Mouse (Mus musculus) embryo, embryonic 10 days (tissue): ENCODE measurements around the gene Tspan18.

Experiments
- DNase-seq: peaks from one replicate; pipeline ENCODE4 v3.0.0-alpha.2; 2015; ENCODE audit warnings: low spot score

Gene Tspan18

DNA sequence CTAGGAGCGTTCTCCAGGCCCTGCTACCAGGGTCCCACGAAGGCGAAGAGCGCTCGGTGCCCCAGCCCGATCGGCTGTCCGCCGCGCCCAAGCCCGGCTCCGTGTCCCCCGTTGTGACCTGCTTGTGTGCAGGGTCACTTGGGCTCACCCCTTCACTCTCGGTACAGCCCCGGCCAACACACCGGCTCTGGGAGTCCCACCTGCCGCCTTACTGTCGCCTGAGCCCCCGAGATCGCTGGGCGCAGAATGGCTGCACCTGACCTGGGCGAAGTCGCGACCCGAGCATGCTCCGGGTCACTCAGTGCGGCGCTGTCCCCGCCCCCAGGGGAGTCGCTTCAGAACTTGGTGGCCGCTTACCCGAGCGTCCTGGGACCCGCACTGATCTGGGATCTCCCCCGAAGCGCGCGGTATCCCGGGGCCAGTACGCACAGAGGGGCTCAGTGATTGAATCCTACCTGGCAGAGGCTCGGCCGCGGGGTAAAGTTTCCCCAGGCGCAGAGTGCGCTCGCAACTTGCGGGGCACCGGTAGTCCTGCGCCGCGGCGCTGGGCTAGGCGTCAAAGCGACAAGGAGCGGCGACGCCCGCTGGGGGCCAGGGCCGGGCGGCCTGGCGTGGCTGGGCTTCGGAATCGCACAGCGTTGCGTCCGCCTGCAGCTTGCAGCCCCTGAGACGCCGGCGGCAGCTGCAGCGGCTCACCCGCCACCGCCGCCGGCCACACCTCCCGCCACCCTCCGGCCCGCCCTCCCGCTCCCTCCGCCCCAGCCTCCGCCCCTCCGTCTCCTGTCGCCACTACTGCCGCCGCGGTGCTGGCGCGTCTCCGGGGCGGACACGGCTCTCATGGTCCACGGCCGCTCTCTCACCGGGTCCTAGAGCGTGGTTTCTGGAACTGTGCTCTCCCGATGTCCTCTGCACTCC lies at the start of gene Tspan18:
Gene Tspan18 (minus strand): TSS at position 689 of the 915 bp plus-strand sequence.
- DNase-seq = peak; percentile 85

DNA sequence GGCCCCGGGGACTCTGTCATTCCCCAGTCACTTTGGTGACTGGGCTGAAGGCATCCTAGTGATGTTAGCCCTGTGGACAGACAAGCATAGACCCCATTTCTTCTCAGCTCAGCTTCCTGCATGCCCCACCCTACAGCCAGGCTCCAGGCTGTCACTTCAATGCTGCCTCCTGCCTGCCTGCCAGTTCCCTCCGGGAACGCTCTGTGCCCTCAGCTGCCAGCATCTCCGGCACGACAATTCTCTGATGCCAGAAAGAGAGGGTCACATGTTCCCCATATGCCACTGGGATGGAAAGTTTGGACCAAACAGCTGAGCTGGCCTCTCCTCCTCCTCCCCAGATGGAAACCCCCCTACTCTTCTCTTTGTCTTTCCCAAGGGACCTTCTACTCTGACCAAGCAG lies 49.5 kb upstream of the Tspan18 start:
- DNase-seq = no peak

DNA sequence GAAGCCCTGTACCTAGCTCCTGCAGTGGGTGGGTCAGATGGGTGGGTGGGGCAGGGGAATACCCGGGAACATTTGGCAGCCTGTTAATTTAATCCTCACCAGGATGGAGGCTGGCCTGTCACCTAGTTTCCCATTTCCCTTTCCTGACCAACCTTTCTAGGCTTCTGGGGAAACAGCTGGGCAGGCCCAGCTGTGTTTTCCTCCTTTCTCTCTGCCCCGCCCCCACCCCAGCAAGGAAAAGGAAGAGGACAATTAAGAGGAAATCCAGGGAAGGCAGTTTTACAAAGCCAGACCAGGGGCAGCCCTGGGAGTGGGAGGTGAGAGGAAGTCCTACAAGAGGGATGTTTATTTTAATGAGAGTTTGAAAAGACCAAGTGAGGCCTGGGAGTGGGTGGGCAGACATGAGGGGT lies 46.4 kb upstream of the Tspan18 start:
- DNase-seq = no peak

DNA sequence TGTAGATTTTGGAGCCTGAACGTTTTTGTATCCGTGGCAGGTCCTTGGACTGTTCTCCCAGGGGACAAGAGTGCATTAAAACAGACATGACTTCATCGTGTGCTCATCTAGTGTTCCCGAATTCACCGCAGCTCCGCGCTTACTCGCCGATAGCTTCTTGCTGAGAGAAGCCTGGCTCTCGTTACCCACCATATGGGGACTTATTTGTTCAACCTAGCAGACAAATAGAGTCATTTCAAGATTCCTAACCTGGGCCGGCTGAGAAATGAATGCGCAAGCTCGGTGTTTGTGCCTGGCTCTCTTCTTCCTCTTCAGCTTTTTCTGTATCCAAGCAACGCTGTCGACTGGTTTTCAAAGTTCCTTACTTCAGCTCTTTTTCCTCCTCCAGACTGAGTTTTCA lies 43.5 kb upstream of the Tspan18 start:
- no peak for DNase-seq

DNA sequence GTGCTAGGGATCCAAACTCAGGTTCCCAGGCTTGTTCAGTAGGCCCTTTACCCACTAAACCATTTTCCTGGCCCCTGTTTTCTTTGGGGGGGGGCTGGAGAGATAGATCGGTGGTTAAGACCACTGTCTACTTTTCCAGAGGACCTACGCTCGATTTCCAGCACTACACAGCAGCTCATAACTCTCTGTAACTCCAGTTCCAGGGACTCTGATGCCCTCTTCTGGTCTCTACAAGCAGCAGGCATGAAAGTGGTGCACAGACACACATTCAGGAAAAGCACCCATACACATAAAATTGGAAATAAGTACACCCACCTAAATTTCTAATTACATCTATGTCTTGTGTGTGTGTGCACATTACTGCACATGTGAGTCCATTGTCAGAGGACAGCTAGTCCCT lies 42.9 kb upstream of the Tspan18 start:
- DNase-seq = no peak

DNA sequence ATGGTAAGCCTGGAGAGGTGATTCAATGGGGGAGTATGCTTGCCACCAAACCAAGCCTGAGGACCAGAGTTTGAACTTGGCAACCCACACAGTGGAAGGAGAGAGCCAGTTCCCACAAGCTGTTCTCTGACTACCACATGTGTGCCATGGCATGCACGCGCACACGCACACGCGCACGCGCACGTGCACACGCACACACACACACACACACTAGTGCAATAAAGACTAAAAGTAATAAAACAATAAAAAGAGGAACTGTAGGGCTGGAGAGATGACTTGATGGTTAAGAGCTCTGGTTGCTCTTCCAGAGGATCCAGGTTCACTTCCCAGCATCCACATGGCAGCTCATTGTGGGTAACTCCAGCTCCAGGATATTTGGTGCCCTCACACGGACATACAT lies 38.6 kb upstream of the Tspan18 start:
- no peak for DNase-seq

DNA sequence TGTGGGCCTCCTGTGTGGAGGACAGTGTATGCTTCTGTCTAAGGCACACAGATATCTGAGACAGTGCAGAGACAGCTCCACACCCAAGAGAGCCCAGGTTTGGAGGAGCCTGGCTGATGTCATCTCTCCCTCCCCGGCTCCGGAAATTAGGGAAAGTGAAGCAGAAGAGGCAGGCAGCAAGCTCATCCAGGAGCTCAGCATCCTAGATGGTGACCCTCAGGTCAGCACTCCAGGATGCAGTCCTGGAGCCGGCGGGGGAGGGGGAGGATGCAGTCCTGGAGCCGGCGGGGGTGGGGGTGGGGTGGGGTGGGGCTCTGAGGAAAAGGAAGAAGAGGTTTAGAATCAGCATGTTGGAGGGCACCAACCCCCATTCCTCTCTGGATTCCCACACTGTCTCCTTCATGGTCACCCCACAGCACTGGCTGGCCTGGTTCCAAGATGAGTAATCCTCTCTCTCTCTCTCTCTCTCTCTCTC lies 37.8 kb upstream of the Tspan18 start:
- DNase-seq = peak; percentile 41

DNA sequence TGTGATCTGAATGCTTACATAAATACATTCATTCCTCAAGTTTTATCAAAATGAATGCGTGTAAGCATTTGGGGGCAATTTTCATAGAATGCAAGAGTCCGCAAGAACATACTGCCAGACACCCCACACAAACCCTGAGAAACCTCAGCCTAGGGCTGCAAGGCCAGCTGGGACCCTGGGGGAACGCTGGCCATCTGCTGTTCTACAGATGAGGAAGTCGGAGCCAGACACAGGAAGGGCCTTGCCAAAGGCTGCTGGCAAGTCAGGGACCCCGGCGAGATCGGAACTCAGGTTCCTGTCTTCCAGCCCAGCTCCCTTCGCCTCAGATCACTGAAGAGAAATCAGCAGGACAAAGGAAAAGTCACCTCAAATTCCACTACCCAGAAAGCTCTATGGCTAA lies 34.6 kb upstream of the Tspan18 start:
- no peak for DNase-seq

DNA sequence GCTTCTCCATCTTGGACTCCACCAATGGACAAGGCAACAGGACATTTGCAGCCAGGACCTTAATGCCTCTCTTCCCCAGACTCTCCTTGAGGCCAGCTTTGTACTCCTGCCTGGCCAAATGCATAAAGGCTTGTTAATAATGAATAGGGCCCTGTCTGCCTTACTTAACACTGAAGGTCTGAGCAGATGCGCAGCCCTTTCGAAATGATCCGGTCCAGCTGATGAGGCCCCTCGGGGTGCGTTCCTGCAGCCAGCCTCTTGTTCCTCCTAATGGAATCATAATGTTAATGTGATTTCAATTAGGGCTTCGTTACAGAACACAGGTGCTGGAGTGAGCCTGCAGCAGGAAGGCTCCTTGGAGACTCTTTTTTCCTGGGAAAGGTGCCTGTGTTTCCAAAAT lies 33.7 kb upstream of the Tspan18 start:
- DNase-seq = no peak

DNA sequence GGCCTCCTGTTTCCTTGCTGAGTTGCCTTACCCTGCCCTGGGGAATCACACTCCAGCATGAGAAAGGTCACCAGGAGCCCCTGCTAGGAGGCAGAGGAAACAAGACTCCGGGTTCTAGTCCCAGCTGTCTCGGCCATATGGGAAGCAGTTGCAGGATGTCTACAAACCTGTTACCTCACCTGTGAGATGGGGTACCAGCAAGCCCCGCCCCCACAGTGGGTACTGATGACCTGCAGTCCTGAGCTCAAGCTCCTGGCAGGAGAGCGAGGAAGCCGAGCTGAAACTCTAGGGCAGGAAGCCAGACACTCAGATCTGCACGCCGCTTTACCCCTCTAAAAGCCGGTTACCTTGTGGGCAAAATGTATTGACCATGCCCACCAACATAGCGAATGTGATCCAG lies 31.1 kb upstream of the Tspan18 start:
- no peak for DNase-seq

DNA sequence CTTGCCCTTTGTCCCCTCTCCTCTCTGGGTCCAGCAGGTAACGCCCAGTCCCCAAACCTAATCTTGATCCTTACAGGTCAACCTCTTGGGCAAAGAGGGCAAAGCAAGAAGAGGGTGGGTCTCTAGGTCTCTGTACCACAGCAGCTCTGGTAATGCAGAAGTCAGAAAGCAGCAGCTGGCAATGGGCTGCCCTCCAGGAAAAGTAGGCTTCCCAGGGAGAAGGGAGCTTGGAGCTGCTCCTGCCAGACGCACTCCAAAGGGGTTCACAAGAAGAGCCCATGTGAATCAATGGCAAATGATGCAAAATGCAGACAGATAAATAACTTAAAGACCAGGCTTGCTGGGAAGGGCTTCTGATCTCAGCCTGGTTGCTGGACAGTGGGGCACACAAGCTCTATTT lies 30.6 kb upstream of the Tspan18 start:
- DNase-seq = no peak

DNA sequence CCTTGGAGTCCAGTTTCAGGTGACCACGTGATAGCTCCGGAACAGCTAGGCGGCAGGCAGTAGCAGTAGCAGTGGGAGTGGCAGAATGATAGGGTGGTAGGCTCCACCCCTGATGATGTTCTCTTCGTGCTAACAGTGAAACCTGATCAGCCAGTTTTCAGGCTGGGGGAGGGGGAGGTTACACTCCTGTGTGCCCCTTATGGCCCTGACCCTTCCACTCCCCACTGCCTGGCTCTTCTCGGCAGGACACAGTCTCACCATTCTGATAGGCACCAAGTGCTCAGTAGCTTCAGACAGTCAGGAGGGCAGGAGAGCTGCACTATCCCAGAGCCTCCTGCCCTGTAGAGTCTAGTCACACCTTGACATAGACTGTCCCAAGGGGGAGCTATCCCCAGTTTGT lies 27.1 kb upstream of the Tspan18 start:
- peak; percentile 64 for DNase-seq

DNA sequence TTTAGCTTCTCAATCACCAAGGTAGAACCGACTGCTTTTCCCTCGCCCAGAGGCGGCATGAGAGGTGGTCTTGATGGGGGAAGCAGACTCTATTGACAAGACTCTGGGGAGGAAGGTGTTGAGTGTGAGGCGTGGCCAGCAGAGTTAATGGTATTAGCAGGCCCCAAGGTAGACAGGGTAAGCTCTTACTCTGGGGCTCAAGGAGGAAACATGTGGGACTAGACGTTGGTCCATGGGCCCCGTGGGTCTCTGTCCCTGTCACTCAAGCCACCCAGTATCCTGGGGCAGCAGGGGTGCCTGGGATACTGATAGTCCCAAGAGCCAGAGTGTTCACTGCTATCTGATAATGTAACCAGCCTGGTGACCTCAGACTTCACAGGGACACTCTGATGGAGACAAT lies 26.0 kb upstream of the Tspan18 start:
- no peak for DNase-seq

DNA sequence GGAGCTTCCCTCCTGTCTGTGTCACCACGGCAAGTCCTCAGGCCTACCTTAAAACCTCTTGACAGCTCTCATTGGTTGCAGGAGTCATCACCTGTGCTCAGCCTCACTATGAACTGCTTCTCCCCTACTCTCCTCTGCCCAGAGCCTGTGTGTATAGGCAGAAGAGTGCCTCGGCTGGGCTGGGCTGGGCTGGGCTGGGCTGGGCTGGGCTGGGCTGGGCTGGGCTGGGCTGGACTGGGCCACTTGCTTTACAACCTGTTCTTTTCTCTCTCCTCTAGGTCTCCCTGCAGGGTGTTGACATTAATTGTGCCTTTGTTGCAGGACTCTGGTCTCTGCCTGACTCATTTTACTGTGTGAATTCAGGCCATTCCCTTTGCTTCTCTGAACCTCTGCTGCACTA lies 23.1 kb upstream of the Tspan18 start:
- no peak for DNase-seq

DNA sequence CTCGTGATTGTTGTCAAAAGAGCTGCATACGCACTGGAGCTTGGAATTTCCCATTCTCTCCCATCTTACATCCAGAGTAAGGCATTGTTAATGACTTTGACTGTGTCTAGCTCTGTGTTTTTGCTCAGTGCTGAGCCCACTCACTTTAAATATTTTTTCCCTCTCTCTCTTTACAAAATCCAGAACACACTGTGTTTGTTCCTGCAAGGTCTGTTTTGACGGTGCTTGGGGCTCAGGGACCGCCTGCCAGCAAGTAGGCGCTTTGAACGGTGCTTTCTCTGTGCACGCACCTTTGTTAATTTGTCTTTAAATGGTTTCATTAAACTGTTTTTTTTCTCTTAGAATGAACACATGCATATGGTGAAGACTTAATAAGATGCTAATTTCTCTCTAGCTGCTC lies 21.5 kb upstream of the Tspan18 start:
- no peak for DNase-seq

DNA sequence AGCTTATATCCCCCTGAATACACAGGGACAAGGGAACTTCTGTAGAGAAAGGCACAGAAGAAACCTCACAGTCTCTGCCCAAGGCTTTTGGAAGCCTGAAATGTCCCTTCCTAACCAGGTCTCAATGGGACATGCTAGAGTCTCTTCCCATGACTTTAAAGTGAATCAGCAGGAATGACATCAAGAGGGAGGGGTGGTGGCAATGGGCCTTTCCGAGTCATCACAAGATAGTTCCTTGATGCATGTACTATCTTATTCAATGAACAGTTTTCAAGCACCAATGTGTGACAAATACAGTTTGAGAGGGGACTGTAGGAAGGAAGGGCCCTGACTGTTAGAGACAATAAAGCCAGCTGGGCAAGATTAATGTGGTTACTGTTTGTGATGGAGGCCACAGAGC lies 20.3 kb upstream of the Tspan18 start:
- DNase-seq = no peak

DNA sequence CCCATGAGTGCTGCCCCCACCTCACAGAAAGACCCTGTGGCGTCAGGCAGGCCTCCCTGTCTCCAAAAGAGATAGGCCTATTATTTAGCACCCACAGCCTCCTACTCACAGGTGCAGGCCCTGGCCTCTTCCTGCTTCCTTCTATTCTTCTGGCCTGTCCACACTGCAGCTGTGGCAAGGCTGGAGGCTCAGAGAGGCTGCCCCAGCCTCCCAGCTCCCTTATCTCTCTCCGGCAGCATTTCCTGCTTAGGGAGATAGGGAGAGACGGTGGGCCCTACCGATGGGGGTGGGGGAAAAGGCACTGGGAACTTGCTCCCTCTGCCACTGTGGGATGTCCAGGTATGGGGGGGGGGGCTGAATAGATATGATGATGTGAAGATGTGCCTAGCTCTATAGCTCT lies 19.4 kb upstream of the Tspan18 start:
- no peak for DNase-seq

DNA sequence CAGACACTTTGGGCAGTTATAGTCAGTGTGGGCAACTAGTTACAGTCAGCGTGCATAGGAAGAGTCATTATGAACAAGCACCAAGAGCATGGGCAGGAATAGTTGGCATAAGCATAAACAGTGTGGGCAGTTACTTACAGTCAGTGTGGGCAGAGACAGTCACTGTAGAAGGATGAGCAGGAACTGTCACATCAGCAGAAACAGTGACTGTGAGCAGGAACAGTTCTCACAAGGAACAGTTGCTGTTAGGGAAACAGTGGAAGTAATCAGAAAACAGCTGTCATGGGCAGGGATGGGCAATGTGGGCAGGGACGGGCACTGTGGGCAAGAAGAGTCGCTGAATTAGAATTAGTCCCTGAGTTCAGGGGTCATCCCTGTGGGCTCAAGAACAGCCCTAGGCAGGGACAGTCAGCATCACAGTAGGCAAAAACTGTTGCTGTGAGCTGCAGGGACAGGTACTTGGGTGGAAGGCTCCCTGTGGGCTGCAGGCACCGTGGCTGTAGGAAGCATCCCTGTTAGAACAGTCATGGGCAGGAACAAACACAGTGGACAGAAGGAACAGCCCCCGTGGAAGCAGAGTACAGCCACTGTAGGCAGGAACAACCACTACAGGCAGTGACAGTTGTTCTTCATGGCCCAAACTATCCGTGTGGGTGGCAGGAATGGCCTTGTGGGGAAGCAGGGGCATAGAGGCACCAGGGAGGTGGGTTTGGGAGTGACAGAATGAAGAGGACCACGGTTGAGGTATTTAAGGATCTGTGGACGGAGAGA lies 18.8 kb upstream of the Tspan18 start:
- no peak for DNase-seq

DNA sequence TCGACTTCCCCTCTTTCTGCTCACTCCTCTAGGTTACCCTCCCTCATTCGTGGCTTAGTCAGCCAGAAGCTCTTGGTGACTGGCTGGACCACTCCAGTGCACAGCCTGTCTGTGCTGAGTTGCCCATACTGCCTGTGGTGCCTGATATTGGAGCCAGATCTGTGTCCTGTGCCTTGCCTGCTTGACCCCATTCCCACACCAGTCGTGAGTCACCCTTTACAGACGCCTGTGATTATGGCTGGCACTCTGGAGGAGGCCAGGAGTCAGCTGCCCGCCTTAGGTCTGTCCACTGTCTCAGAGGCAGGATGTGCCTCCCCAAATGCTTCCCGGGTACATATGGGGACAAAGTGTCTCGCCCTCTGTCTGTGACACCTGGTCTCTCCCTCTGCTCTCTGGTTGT lies 17.0 kb upstream of the Tspan18 start:
- DNase-seq = no peak

DNA sequence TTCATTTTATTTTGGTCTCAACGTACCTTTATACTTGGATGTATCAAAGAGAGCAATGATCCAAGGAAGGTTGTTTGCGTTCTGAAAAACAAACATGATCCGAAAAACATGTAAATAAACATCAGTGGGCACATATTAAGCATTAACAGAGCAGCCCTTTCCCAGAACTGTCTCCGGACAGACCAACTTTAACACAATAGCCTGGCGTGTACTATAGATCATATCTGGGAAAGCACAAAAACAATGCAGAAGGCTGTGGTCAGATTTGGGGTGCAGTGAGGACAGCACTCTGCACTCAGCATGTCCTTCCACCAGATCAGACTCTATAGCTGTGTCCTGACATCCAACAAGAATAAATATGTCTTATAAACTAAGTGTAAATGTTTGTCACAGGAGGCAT lies 12.7 kb upstream of the Tspan18 start:
- no peak for DNase-seq

DNA sequence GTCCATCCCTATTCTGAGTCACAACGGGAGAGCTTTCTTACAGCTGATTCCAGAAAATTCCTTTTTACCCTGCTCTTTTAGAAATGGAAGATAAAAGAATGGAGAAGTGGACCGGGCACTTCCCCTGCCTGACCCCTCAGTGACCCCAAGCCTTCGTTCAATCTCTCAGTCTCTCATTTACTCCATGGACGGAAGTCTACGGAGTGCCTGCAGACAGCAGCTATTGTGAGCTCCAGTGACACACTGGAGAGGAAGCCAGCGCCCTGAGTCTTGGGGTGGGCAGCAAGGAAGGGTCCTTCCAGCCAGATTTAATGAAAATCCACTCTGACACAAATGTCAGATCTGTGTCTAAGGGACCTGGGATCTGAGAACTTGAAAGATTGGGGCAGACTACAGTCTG lies 12.3 kb upstream of the Tspan18 start:
- peak; percentile 48 for DNase-seq

DNA sequence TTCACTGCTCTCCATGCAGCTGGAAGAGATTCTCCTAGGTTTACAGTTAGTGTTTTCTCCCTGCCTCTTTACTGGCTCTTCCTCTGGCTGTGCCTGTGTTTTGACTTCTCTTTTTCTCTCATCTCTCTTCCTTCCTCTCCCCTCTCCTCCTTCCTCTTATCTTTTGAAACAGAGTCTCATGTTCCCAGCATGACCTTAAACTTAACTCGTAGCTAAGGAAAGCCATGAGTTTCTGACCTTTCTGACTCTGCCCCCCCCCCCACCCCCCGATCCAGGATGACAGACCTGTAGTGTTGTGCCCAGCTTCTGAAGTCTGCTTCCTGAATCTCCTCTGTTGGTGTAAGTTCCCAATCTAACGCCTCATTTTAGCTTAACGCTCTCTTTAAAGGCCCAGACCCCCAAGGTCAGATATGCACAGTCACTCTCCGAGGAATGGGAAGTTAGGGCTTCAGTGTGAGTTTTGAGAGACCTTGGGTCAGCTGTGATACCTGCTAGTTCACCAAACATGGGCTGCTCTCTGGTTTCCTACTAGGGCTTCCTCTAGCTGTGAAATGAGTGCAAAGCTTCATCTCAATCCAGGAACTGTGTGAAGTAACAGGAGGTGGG lies 11.5 kb upstream of the Tspan18 start:
- DNase-seq = no peak
